Mouse (Mus musculus): ENCODE data around the gene Psrc1. TPM values are rescaled to one million over a fixed set of nuclear protein-coding genes. Genes with fewer than 3 reads are reported as not detected.

The Psrc1 gene
- polyA plus RNA-seq, 1 experiment from 2014 or later = 68.1 TPM

DNA sequence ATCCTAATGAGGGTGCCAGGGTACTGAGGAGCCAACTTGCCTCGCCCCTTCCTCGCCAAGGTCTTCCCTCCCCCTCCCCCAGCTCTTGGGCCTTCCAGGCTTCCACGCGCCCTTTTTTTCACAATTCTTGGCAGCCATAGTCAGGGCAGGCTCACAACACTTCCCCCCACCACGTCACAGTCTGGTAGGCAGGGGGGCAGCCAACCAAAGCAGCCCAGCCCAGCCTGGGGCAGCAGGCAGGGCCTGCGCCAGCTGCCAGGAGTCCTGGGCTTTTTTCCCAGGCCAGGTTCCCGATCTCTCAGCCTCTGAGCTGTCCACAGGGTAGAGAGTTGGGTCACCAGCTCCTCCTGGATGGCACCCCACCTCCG lies 28.1 kb downstream of the Psrc1 start:
- H3K4me3 ChIP-seq (ENCODE audit: low read depth, low read length) = peak overlapping the region; percentile 42
- peaks cover 20% of the 10 kb centered on the region for H3K9me3 ChIP-seq (ENCODE audit: control insufficient read depth, low read length)
- peaks cover 47% of the 10 kb centered on the region for H3K4me1 ChIP-seq (ENCODE audit: control insufficient read depth, insufficient read depth, low read length)
- DNase-seq (ENCODE audit: low spot score, missing footprints) (no peak), ATAC-seq (ENCODE audit: low FRiP score) (peak; percentile 38)
- 32% methylated on average over 8 of the region's 8 CpGs for WGBS
- H3K9ac ChIP-seq (ENCODE audit: low read length) = peak overlapping the region; percentile 94
- H3K27me3 ChIP-seq (ENCODE audit: control insufficient read depth, insufficient read depth, low read length) = peaks cover 3% of the 10 kb centered on the region; the same call in 1 of the 2 replicates
- peak overlapping the region; percentile 98 for H3K27ac ChIP-seq (ENCODE audit: low read depth, low read length)
- H3K4me2 ChIP-seq = peak overlapping the region; percentile 88
- peaks cover 38% of the 10 kb centered on the region for H3K36me3 ChIP-seq (ENCODE audit: control insufficient read depth, insufficient read depth, low read length)

DNA sequence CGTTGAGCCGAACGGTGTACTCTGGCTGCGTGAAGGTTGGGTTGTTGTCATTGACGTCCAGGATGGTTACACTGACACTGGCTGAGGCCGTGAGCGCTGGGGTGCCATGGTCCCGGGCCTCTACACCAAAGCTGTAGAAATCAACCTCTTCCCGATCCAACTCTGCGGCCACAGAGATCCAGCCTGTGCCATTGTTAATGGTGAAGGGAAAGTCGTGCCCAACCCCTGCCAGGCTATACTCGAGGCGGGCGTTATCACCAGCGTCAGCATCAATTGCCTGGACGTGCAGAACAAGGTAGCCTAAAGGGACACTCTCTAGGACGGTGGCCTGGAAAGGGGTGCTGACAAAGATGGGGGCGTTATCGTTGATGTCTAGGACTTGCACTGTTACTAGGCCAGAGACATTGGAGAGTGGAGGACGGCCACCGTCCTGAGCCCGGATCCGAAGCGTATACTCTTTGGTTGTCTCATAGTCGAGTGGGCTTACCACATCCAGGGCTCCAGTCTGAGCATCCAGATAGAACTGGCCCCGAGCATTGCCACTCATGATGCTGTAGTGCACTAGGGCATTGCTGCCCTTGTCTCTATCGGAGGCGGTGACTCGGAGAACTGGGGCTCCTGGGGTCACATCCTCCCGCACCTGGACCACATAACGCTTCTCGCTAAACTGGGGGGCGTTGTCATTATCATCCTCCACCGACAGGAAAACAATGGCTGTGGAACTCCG lies 30.2 kb downstream of the Psrc1 start:
- Histone ChIP-seq H3K4me2 (no peak overlapping the region), H3K27me3 (ENCODE audit: control insufficient read depth, insufficient read depth, low read length) (peaks cover 3% of the 10 kb centered on the region; the same call in 1 of the 2 replicates), H3K36me3 (ENCODE audit: control insufficient read depth, insufficient read depth, low read length) (peaks cover 32% of the 10 kb centered on the region), H3K9ac (ENCODE audit: low read length) (no peak overlapping the region), H3K4me3 (ENCODE audit: low read depth, low read length) (no peak overlapping the region), H3K27ac (ENCODE audit: low read depth, low read length) (no peak overlapping the region), H3K4me1 (ENCODE audit: control insufficient read depth, insufficient read depth, low read length) (peaks cover 39% of the 10 kb centered on the region), H3K9me3 (ENCODE audit: control insufficient read depth, low read length) (peaks cover 20% of the 10 kb centered on the region)
- no peak for DNase-seq (ENCODE audit: low spot score, missing footprints)
- ATAC-seq (ENCODE audit: low FRiP score) = no peak
- 99% methylated on average over 35 of the region's 35 CpGs for WGBS

DNA sequence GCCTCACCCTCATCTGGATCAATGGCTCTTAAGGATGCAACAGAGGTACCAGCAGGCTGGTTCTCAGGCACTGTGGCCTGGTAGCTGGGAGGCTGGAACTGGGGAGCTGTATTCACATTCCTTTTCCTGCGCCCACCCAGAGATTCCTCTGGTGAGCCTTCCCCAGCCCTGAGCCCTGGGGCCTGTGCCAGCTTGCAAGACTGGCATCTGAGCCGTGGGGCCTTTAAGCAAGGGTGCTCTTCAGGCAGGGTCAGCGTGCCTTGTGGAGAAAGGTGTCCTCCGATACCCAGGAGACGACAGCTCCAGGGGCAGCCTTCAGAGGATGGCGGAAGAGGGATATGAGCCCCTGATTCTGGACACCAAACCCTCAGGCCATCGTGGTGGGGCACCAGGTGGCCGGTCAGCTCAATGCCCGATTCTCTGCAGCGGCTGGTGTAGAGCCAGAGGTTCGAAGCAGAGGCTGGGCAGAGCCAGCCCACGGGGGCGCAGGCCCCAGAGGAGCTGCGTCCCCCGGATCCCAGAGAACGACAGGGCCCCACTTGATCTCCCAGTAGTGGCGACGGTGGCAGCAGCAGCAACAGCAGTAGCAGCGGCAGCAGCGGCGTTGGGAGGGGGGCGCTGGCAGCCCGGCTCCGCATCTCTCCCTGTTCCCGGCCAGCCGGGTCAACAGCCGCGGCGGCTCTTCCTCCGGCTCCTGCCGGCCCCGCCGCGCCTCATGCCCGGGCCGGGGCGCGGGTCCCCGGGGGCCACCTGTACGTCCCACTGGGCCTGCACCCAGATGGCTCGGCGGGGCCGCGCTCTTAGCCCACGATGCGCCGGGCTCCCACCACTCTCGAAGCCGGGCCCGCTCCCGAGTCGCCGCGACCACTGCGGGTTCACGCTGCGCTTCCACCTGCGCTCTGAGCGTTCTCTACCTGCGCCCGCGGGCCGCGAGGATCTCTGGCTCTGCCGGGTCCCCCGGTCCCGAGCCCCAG lies 31.5 kb downstream of the Psrc1 start, which contains the start of gene Celsr2:
Gene Celsr2, minus strand, starts transcription at position 696 of the 974 bp plus-strand sequence.
- WGBS = 5% methylated on average over 67 of the region's 67 CpGs
- Histone ChIP-seq H3K27ac (ENCODE audit: low read depth, low read length) (peak within 1 kb of the TSS; percentile 84), H3K9me3 (ENCODE audit: control insufficient read depth, low read length) (peaks cover 20% of the 10 kb centered on the region), H3K36me3 (ENCODE audit: control insufficient read depth, insufficient read depth, low read length) (peaks cover 27% of the 10 kb centered on the region), H3K9ac (ENCODE audit: low read length) (peak within 1 kb of the TSS; percentile 99), H3K4me2 (peak within 1 kb of the TSS; percentile 51), H3K27me3 (ENCODE audit: control insufficient read depth, insufficient read depth, low read length) (peaks cover 3% of the 10 kb centered on the region; the same call in 1 of the 2 replicates), H3K4me1 (ENCODE audit: control insufficient read depth, insufficient read depth, low read length) (peaks cover 28% of the 10 kb centered on the region), H3K4me3 (ENCODE audit: low read depth, low read length) (peak within 1 kb of the TSS; percentile 96)
- DNase-seq (ENCODE audit: low spot score, missing footprints) (peak; percentile 96), ATAC-seq (ENCODE audit: low FRiP score) (peak; percentile 10)

DNA sequence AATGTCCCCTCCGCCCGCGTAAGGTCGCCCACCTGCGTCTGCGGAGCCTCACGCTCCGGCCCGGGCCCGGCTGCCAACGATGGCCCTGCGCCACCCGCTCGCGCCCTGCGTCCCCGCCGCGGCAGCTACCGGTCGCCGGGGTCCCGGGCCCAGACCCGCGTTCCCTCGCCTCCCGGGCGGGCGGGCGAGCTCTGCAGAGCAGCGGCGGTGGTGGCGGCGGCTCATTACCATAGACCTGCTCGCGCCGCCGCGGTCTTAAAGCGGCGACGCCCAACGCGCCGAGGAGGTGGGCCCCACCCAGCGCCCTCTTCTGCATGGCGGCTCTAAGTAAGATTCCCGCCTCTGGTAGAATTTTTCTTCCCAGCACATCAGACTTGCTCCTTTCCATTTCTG lies 32.2 kb downstream of the Psrc1 start:
- Histone ChIP-seq H3K4me3 (ENCODE audit: low read depth, low read length) (peak overlapping the region; percentile 96), H3K27me3 (ENCODE audit: control insufficient read depth, insufficient read depth, low read length) (peaks cover 3% of the 10 kb centered on the region; the same call in 1 of the 2 replicates), H3K4me1 (ENCODE audit: control insufficient read depth, insufficient read depth, low read length) (peaks cover 23% of the 10 kb centered on the region), H3K36me3 (ENCODE audit: control insufficient read depth, insufficient read depth, low read length) (peaks cover 27% of the 10 kb centered on the region), H3K4me2 (peak overlapping the region; percentile 51), H3K27ac (ENCODE audit: low read depth, low read length) (peak overlapping the region; percentile 84), H3K9ac (ENCODE audit: low read length) (peak overlapping the region; percentile 99), H3K9me3 (ENCODE audit: control insufficient read depth, low read length) (peaks cover 20% of the 10 kb centered on the region)
- under 1% methylated on average over 44 of the region's 48 CpGs for WGBS
- DNase-seq (ENCODE audit: low spot score, missing footprints) (peak; percentile 98), ATAC-seq (ENCODE audit: low FRiP score) (peak; percentile 81)

DNA sequence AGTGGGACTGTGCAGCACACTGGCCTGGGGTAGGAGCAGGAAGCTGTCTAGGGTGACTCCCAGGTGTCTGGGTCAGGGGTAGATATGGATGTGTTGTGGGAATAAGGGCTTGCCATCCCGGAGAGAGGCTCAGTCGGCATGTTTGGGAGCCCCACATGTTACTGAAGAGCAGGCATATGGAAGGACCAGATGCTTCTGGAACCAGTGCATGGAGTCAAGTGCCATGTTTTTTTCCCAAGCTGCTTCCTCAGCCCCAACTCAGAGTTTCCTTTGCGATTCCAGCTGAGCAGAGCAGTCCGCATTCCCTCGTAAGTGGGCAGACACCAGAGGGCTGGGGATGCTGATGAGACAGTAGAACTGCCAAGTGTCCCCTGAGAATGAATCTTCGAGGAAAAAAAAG lies 39.4 kb downstream of the Psrc1 start:
- Histone ChIP-seq H3K4me2 (no peak overlapping the region), H3K4me3 (ENCODE audit: low read depth, low read length) (no peak overlapping the region), H3K9ac (ENCODE audit: low read length) (no peak overlapping the region), H3K27ac (ENCODE audit: low read depth, low read length) (no peak overlapping the region), H3K36me3 (ENCODE audit: control insufficient read depth, insufficient read depth, low read length) (peaks cover 15% of the 10 kb centered on the region), H3K4me1 (ENCODE audit: control insufficient read depth, insufficient read depth, low read length) (peaks cover 40% of the 10 kb centered on the region), H3K9me3 (ENCODE audit: control insufficient read depth, low read length) (no peaks in the 10 kb centered on the region), H3K27me3 (ENCODE audit: control insufficient read depth, insufficient read depth, low read length) (no peaks in the 10 kb centered on the region)
- 48% methylated on average over 6 of the region's 6 CpGs for WGBS
- no peak for DNase-seq (ENCODE audit: low spot score, missing footprints)
- ATAC-seq (ENCODE audit: low FRiP score) = no peak

DNA sequence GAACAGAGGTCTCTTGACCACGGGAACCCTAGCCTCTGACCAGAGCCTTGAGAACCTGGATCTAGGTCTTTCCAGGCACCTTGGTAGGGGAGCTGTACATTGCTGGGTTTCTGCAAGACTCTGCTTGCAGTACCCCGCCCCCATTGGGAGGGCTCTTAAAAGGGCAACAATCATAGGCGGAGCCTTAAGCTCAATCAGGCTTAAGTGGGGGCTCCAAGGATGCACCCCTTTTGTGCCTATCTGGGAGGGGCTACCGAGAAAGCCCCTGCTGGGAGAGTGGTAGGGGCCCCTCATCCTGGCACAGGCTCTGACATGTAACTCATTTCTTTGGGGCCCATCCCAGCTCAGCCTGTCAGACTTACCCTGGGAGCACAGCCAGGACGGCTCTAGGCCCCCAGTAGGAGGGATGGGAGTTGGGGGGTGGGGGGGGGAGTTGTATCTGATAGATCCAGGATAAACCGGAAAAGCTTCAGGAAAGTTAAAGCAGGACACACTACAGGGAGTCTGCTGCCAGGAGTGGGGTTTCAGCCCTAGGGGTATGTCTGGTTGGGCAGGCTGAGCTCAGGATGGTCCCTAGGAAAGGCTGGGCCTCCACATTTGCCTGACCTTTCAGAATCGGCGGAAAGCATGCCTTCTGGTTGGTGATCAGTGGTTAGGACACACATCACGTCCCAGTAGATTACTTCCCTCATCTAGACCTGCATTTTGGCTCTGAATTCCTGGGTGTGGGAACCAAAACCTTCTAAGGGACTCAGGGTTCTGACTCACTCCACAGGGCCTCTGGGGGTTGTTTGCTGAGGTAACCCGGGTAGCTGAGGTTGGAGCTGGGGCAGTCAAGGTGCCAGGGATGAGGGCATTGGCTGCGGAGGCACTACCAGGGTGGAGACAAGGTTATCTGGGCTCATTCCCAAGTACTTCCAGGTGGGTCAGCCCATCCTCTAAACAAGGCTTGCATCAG lies 40.5 kb downstream of the Psrc1 start:
- peak overlapping the region; percentile 48 for H3K27ac ChIP-seq (ENCODE audit: low read depth, low read length)
- no peaks in the 10 kb centered on the region for H3K27me3 ChIP-seq (ENCODE audit: control insufficient read depth, insufficient read depth, low read length)
- ATAC-seq (ENCODE audit: low FRiP score) (peak; percentile 61), DNase-seq (ENCODE audit: low spot score, missing footprints) (peak; percentile 92)
- 19% methylated on average over 11 of the region's 11 CpGs for WGBS
- no peak overlapping the region for H3K4me3 ChIP-seq (ENCODE audit: low read depth, low read length)
- peaks cover 38% of the 10 kb centered on the region for H3K4me1 ChIP-seq (ENCODE audit: control insufficient read depth, insufficient read depth, low read length)
- peak overlapping the region; percentile 35 for H3K4me2 ChIP-seq
- no peaks in the 10 kb centered on the region for H3K9me3 ChIP-seq (ENCODE audit: control insufficient read depth, low read length)
- H3K9ac ChIP-seq (ENCODE audit: low read length) = peak overlapping the region; percentile 50
- H3K36me3 ChIP-seq (ENCODE audit: control insufficient read depth, insufficient read depth, low read length) = peaks cover 22% of the 10 kb centered on the region

DNA sequence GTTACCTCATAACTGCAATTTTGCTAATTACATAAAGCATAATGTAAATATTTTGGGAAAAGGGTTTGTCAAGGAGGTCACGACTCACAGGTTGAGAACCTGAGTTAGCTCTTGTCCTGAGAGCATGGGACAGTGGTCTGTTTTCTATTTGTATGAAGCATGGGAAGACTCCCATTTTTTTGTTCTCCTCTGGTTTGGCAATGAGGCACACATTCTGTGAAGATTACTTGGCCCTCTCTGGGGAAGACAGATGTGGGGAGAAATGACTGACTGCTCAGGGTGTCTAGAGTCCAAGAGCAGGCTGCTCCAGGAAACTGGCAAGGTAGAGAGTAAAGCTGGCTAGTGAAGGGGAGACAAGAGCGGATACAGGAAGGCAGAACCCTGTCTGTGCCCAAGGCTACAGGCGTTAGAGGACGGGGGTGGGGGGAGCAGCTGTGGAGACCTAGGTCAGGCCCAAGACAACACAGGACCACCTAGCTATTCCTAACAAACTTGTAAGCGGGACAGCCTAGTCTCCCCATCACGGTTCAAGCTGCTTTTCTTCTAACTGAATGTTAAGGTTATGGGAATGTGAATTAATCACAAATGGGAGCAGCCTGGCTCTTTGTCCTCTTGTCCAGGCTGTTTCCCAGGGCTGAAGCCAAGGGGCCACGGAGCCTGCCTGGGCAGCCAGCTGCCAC lies 41.4 kb downstream of the Psrc1 start:
- Histone ChIP-seq H3K36me3 (ENCODE audit: control insufficient read depth, insufficient read depth, low read length) (peaks cover 24% of the 10 kb centered on the region), H3K27me3 (ENCODE audit: control insufficient read depth, insufficient read depth, low read length) (no peaks in the 10 kb centered on the region), H3K9me3 (ENCODE audit: control insufficient read depth, low read length) (no peaks in the 10 kb centered on the region), H3K27ac (ENCODE audit: low read depth, low read length) (peak overlapping the region; percentile 82), H3K4me2 (no peak overlapping the region), H3K4me1 (ENCODE audit: control insufficient read depth, insufficient read depth, low read length) (peaks cover 38% of the 10 kb centered on the region), H3K9ac (ENCODE audit: low read length) (peak overlapping the region; percentile 40), H3K4me3 (ENCODE audit: low read depth, low read length) (no peak overlapping the region)
- DNase-seq (ENCODE audit: low spot score, missing footprints) = no peak
- ATAC-seq (ENCODE audit: low FRiP score) = peak; percentile 49
- WGBS = 46% methylated on average over 7 of the region's 7 CpGs

DNA sequence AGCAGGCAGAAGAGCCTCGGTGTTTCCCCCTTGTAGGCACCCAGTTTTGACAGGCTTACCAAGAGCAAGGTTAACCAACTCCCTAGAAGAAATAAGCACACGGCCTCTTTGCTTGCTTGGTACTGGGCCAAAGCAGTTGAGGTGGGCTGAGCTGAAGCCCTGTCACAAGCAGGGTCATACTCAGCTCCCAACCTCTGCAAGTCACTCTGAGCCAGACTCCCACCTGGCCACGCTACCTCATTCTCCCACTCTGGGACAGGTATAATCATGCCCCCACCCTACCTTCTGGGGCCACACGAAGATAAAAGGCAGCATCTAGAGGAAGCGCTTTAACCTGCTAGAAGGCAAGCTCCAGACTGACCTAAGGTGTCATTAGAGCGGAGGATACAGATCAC lies 42.0 kb downstream of the Psrc1 start:
- Histone ChIP-seq H3K36me3 (ENCODE audit: control insufficient read depth, insufficient read depth, low read length) (peaks cover 24% of the 10 kb centered on the region), H3K4me3 (ENCODE audit: low read depth, low read length) (no peak overlapping the region), H3K27ac (ENCODE audit: low read depth, low read length) (peak overlapping the region; percentile 82), H3K9ac (ENCODE audit: low read length) (peak overlapping the region; percentile 40), H3K4me2 (no peak overlapping the region), H3K9me3 (ENCODE audit: control insufficient read depth, low read length) (no peaks in the 10 kb centered on the region), H3K27me3 (ENCODE audit: control insufficient read depth, insufficient read depth, low read length) (no peaks in the 10 kb centered on the region), H3K4me1 (ENCODE audit: control insufficient read depth, insufficient read depth, low read length) (peaks cover 38% of the 10 kb centered on the region)
- peak; percentile 8 for ATAC-seq (ENCODE audit: low FRiP score)
- no peak for DNase-seq (ENCODE audit: low spot score, missing footprints)
- 72% methylated on average over 6 of the region's 6 CpGs for WGBS
